Mouse (Mus musculus): Measurements from ENCODE around the gene Rabgap1. TPM values are rescaled to one million over a fixed set of nuclear protein-coding genes. Genes with fewer than 3 reads are reported as not detected.
"Not testable (repeated sequence)": the region's sequence is repeated elsewhere in the genome, so short reads cannot be mapped to it uniquely, and the experiment has no call there.

Rabgap1 gene
- total and polyA plus RNA-seq, 2 experiments from 2014 or later, result 45.2 to 65.0 TPM

DNA sequence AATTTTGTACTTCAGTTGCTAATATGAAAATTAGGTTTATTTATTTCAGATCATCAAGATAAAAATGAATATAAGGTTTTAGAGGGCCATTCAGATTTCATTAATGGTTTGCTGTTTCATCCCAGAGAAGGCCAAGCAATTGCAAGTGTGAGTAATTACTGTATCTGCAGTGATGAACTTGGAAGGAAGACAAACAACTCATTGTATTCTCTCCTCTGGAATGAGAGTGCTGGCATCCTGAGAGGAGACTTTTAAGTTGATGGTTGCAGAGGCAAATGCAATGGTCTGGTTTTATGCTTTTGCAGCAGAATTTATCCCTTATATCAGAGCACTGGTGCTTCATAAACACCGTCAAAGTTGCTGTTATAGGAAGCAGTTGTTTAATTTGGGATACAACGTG lies 45.9 kb downstream of the Rabgap1 start:
- DNase-seq (ENCODE audit: low spot score) (no peak), ATAC-seq (ENCODE audit: low FRiP score) (no peak)
- 96% methylated on average over 2 of the region's 2 CpGs for WGBS
- Histone ChIP-seq H3K4me2 (ENCODE audit: low read depth, low read length, poor library complexity, severe bottlenecking) (no peak overlapping the region), H3K36me3 (ENCODE audit: insufficient read depth, low read length) (peaks cover 30% of the 10 kb centered on the region; the same call in 1 of the 2 replicates), H3K9me3 (ENCODE audit: low read length) (no peaks in the 10 kb centered on the region), H3K4me1 (ENCODE audit: insufficient read depth, low read length) (no peaks in the 10 kb centered on the region), H3K27ac (ENCODE audit: low read depth, low read length) (no peak overlapping the region), H3K9ac (replicated peaks; ENCODE audit: low read length, poor library complexity, severe bottlenecking) (no peak overlapping the region), H3K27me3 (ENCODE audit: insufficient read depth, low read length) (no peaks in the 10 kb centered on the region), H3K4me3 (ENCODE audit: low read depth, low read length) (no peak overlapping the region)
- no peak for TF ChIP-seq CTCF (IDR thresholded peaks at IDR 0.05)

DNA sequence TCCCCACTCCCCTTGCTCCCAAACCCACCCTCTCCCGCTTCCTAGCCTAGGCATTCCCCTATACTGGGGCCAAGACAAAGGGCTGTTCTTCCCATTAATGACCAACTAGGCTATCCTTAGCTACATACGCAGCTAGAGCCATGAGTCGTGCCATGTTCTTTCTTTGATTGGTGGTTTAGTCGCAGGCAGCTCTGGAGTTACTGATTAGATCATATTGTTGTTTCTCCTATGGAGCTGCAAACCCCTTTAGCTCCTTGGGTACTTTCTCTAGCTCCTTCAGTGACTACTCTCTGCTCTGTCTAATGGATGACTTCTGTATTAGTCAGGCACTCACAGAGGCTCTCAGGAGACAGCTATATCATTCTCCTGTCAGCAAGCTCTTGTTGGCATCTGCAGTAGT lies 54.2 kb downstream of the Rabgap1 start:
- Histone ChIP-seq H3K4me2 (ENCODE audit: low read depth, low read length, poor library complexity, severe bottlenecking) (no peak overlapping the region), H3K27ac (ENCODE audit: low read depth, low read length) (no peak overlapping the region), H3K9ac (replicated peaks; ENCODE audit: low read length, poor library complexity, severe bottlenecking) (no peak overlapping the region), H3K4me1 (ENCODE audit: insufficient read depth, low read length) (no peaks in the 10 kb centered on the region), H3K36me3 (ENCODE audit: insufficient read depth, low read length) (peaks cover 12% of the 10 kb centered on the region), H3K4me3 (ENCODE audit: low read depth, low read length) (no peak overlapping the region), H3K9me3 (ENCODE audit: low read length) (no peaks in the 10 kb centered on the region), H3K27me3 (ENCODE audit: insufficient read depth, low read length) (no peaks in the 10 kb centered on the region)
- TF ChIP-seq CTCF (IDR thresholded peaks at IDR 0.05), result no peak
- DNase-seq (ENCODE audit: low spot score) (no peak), ATAC-seq (ENCODE audit: low FRiP score) (no peak)
- WGBS, result 94% methylated on average over 4 of the region's 4 CpGs

DNA sequence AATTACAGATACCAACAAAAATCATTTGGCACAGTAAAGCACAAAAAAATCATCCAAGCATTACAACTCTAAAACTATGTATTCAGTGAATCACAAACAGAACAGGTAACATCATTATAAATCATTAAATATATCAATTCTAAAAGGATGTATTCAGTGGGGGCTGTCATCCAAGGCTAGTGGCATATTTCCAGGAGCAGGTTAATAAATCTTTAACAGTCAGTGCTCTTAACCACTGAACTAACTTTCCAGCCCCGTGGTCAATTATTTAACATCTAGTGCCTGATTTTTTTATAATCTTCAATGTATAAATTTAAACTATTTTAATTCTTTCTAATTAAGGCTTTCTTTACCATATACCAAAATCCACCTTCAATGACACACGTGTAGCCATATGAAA lies 62.8 kb downstream of the Rabgap1 start:
- not testable (repeated sequence) for H3K27me3 ChIP-seq (ENCODE audit: insufficient read depth, low read length); H3K36me3 ChIP-seq (ENCODE audit: insufficient read depth, low read length); DNase-seq (ENCODE audit: low spot score); H3K9ac ChIP-seq (replicated peaks; ENCODE audit: low read length, poor library complexity, severe bottlenecking); H3K4me1 ChIP-seq (ENCODE audit: insufficient read depth, low read length); ATAC-seq (ENCODE audit: low FRiP score); H3K27ac ChIP-seq (ENCODE audit: low read depth, low read length); H3K4me2 ChIP-seq (ENCODE audit: low read depth, low read length, poor library complexity, severe bottlenecking); H3K9me3 ChIP-seq (ENCODE audit: low read length); H3K4me3 ChIP-seq (ENCODE audit: low read depth, low read length)
- WGBS, result 90% methylated on average over 2 of the region's 2 CpGs

DNA sequence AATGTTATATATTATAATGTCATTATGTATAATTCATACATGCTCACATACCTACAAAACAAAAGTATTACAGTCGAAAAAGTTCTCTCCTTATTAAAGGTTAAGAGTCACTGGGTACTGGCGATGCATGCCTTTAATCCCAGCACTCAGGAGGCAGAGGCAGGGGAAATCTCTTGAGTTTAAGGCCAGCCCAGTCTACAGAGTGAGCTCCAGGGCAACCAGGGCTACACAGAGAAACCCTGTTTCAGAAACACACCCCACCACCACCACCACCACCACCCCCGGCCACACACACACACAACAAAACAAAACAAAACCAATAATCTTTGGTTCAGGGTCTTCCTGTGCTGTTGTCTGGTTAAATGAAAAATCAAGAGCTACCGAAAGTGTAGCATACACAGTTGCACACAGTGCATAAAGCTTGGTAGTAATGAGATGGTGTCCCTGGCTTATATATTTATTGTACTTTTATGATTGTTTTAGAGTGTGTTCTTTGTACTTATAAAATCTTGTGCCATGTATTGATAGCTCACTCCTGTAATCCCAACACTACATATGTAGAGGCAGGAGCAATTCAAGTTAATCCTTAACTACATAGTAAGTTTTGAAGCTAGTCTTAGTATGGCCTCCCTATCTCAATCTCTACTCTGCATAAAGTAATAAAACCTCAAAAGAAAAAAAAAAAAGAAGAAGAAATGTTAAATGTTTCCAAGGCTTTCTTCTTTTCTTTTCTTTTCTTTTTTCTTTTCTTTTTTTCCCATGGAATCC lies 68.2 kb downstream of the Rabgap1 start:
- Histone ChIP-seq H3K9me3 (ENCODE audit: low read length) (no peaks in the 10 kb centered on the region), H3K27ac (ENCODE audit: low read depth, low read length) (no peak overlapping the region), H3K36me3 (ENCODE audit: insufficient read depth, low read length) (peaks cover 8% of the 10 kb centered on the region; the same call in 1 of the 2 replicates), H3K9ac (replicated peaks; ENCODE audit: low read length, poor library complexity, severe bottlenecking) (no peak overlapping the region), H3K27me3 (ENCODE audit: insufficient read depth, low read length) (no peaks in the 10 kb centered on the region), H3K4me1 (ENCODE audit: insufficient read depth, low read length) (no peaks in the 10 kb centered on the region), H3K4me3 (ENCODE audit: low read depth, low read length) (no peak overlapping the region), H3K4me2 (ENCODE audit: low read depth, low read length, poor library complexity, severe bottlenecking) (no peak overlapping the region)
- no peak for TF ChIP-seq CTCF (IDR thresholded peaks at IDR 0.05)
- DNase-seq (ENCODE audit: low spot score) (no peak), ATAC-seq (ENCODE audit: low FRiP score) (no peak)
- WGBS, result 87% methylated on average over 4 of the region's 4 CpGs

DNA sequence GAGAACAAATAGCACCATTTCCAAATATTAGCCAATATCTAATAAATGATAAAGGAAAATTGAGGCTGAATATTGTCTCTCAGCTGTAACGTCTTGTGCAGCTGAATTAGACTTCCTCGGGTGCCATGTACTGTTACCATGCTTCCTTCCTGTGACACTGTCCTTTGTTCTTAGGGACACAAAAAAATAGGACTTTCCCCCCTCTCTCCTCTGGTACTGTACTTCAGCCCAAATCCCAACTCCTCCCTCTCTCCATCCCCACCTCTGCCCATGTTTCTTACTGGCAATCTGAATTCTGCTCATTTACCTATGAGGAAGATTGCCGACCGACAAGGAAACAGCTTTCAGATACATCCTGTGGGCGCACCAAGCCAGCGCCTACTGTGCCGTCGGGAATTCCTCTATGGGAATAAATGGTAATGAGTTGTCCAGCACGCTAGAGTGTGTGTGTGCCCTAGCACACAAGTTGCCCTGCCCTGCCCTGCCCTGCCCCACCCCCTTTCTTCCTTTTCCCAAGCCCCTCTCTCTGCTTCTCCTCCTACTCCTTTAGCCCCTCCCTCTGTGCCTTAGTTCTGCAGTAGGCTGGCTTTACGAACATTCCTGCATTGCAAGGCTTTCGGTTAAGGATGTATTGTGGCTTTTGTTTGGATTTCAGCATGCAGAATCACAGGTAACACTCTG lies 73.1 kb downstream of the Rabgap1 start, which contains the start of gene Gpr21:
TSS of gene Gpr21 (plus strand) at position 303 of the 681 bp plus-strand sequence.
- peak within 1 kb of the TSS; percentile 59 for H3K4me2 ChIP-seq (ENCODE audit: low read depth, low read length, poor library complexity, severe bottlenecking)
- H3K9ac ChIP-seq (replicated peaks; ENCODE audit: low read length, poor library complexity, severe bottlenecking), result peak within 1 kb of the TSS; percentile 25
- no peak for TF ChIP-seq CTCF (IDR thresholded peaks at IDR 0.05)
- H3K36me3 ChIP-seq (ENCODE audit: insufficient read depth, low read length), result 0 out of 2 replicates have a peak, but pooled peaks cover 3% of the 10 kb centered on the region
- ATAC-seq (ENCODE audit: low FRiP score) (peak; percentile 87), DNase-seq (ENCODE audit: low spot score) (peak; percentile 62)
- WGBS, result 5% methylated on average over 11 of the region's 11 CpGs
- H3K4me3 ChIP-seq (ENCODE audit: low read depth, low read length), result peak within 1 kb of the TSS; percentile 38
- H3K27me3 ChIP-seq (ENCODE audit: insufficient read depth, low read length), result no peaks in the 10 kb centered on the region
- no peaks in the 10 kb centered on the region for H3K4me1 ChIP-seq (ENCODE audit: insufficient read depth, low read length)
- H3K9me3 ChIP-seq (ENCODE audit: low read length), result no peaks in the 10 kb centered on the region
- peak within 1 kb of the TSS; percentile 76 for H3K27ac ChIP-seq (ENCODE audit: low read depth, low read length)

DNA sequence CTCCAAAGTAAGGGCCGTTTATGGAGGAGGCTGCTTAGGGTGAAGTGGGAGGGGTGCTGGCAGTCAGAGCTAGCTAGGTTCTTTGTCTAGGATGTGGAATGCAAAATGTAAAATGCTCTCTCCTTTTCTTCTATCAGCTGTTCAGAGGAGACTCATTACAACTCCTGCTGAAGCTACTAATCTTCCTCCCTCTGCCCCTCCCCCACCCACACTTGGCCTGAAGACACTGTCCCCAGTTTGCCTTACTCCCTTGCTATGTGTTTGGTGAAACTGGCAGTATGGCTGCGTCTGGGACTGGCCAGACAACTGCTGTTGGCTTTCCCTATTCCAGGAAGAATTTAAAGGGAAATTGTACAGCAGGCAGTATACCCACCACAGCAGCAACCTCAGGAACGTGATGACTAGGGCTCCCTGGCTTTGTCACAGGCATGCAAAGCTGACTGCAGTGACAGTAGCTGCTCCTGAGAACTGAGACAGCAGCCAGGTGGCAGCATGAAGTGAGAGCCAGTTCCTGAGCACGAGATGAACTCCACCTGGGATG lies 73.9 kb downstream of the Rabgap1 start:
- Histone ChIP-seq H3K36me3 (ENCODE audit: insufficient read depth, low read length) (no peaks in the 10 kb centered on the region), H3K9me3 (ENCODE audit: low read length) (no peaks in the 10 kb centered on the region), H3K9ac (replicated peaks; ENCODE audit: low read length, poor library complexity, severe bottlenecking) (peak overlapping the region; percentile 25), H3K4me1 (ENCODE audit: insufficient read depth, low read length) (no peaks in the 10 kb centered on the region), H3K27ac (ENCODE audit: low read depth, low read length) (peak overlapping the region; percentile 76), H3K4me3 (ENCODE audit: low read depth, low read length) (peak overlapping the region; percentile 38), H3K4me2 (ENCODE audit: low read depth, low read length, poor library complexity, severe bottlenecking) (peak overlapping the region; percentile 59), H3K27me3 (ENCODE audit: insufficient read depth, low read length) (no peaks in the 10 kb centered on the region)
- DNase-seq (ENCODE audit: low spot score), result peak; percentile 69
- WGBS, result 6% methylated on average over 4 of the region's 4 CpGs
- ATAC-seq (ENCODE audit: low FRiP score), result peak; percentile 79
- peak; percentile 75 for TF ChIP-seq CTCF (IDR thresholded peaks at IDR 0.05)

Data from midbrain, postnatal 0 days (tissue).